Mouse (Mus musculus) CH12.LX (cell line): ENCODE measurements at regions not wholly inside any gene's neighbourhood (a gene's known extent, or its start where the extent isn't known, plus 50 kb on each side); places are given as distances from the start of the nearest gene placed in this dataset.

Source experiments
- DNase-seq: peaks from one replicate; pipeline ENCODE4 v3.0.0-alpha.2; 2013; ENCODE audit errors: extremely low read depth
- H3K27ac ChIP-seq: 2 replicates; pipeline ENCODE4 v1.5.1; 2012; ENCODE audit warnings: low read depth, mild to moderate bottlenecking, control low read depth, moderate library complexity; ENCODE audit not compliant: insufficient read depth
- H3K27me3 ChIP-seq: replicated peaks from 2 replicates; pipeline ENCODE3; 2012; ENCODE audit warnings: inconsistent platforms
- H3K36me3 ChIP-seq, 2 experiments: replicated peaks in 1 of 2; 2 replicates each; pipeline versions ENCODE3 to v1.6.1; 2012; ENCODE audit warnings: inconsistent platforms in 1 of 2, low read length in 1 of 2, mild to moderate bottlenecking in 1 of 2, mixed read lengths in 1 of 2, moderate library complexity in 1 of 2; ENCODE audit not compliant: control insufficient read depth in 1 of 2, insufficient read depth in 1 of 2
- H3K4me1 ChIP-seq, 2 experiments: 2 replicates each; pipeline ENCODE4 v1.6.1; 2012; ENCODE audit warnings: inconsistent platforms in 1 of 2, moderate library complexity in 1 of 2; ENCODE audit not compliant: insufficient read depth in 2 of 2, control insufficient read depth in 1 of 2
- H3K4me2 ChIP-seq: 2 replicates; pipeline ENCODE4 v1.6.1; 2012; ENCODE audit warnings: low read depth, mild to moderate bottlenecking, control low read depth; ENCODE audit not compliant: poor library complexity, insufficient read depth, severe bottlenecking
- H3K4me3 ChIP-seq, 3 experiments: fragments of 150-350 bp in 1 of 3; sonication (generic) in 1 of 3; replicated peaks in 1 of 3; 2 replicates each; pipeline versions ENCODE3 to v1.5.1; 2011 to 2012; ENCODE audit warnings: low read depth in 2 of 3, low read length in 2 of 3, mild to moderate bottlenecking in 2 of 3, moderate library complexity in 2 of 3, control low read depth in 1 of 3, improper control_type of control experiment in 1 of 3, inconsistent platforms in 1 of 3, mixed read lengths in 1 of 3; ENCODE audit not compliant: poor library complexity in 1 of 3
- H3K79me2 ChIP-seq: replicated peaks from 2 replicates; pipeline ENCODE4 v1.6.1; 2012; ENCODE audit warnings: mild to moderate bottlenecking, moderate library complexity; ENCODE audit not compliant: control insufficient read depth, poor library complexity, insufficient read depth, severe bottlenecking; ENCODE audit errors: extremely low read depth
- H3K9ac ChIP-seq: 2 replicates; pipeline ENCODE4 v1.6.1; 2012; ENCODE audit warnings: low read depth, mild to moderate bottlenecking, control low read depth, moderate library complexity; ENCODE audit not compliant: insufficient read depth
- H3K9me3 ChIP-seq: replicated peaks from 2 replicates; pipeline ENCODE3; 2012; ENCODE audit warnings: low read length, inconsistent platforms, mixed read lengths
- CHD1 ChIP-seq: IDR thresholded peaks from 2 replicates; pipeline ENCODE4 v1.6.1; 2012; ENCODE audit warnings: low read depth, low read length, improper control_type of control experiment, inconsistent platforms
- CHD2 ChIP-seq: IDR thresholded peaks from 2 replicates; pipeline ENCODE4 v1.6.1; 2011; ENCODE audit warnings: low read length, improper control_type of control experiment
- E2F4 ChIP-seq: IDR thresholded peaks from 2 replicates; pipeline ENCODE4 v1.6.1; 2011; ENCODE audit warnings: low read depth, low read length, improper control_type of control experiment; ENCODE audit not compliant: insufficient replicate concordance
- ELF1 ChIP-seq: IDR thresholded peaks from 2 replicates; pipeline ENCODE4 v1.6.1; 2014; ENCODE audit warnings: low read depth, mild to moderate bottlenecking, inconsistent platforms, low read length, improper control_type of control experiment
- ETS1 ChIP-seq: conservative IDR thresholded peaks from 2 replicates; pipeline ENCODE4 v1.6.1; 2012; ENCODE audit warnings: low read depth, mild to moderate bottlenecking, inconsistent platforms, low read length, improper control_type of control experiment, moderate library complexity
- HCFC1 ChIP-seq: IDR thresholded peaks from 2 replicates; pipeline ENCODE4 v1.6.1; 2012; ENCODE audit warnings: low read depth, mild to moderate bottlenecking, inconsistent platforms, low read length, improper control_type of control experiment
- IRF4 ChIP-seq: IDR thresholded peaks from 2 replicates; pipeline ENCODE4 v1.6.1; 2014; ENCODE audit warnings: low read depth, mild to moderate bottlenecking, inconsistent platforms, low read length, improper control_type of control experiment
- JUN ChIP-seq: IDR thresholded peaks from 2 replicates; pipeline ENCODE4 v1.6.1; 2011; ENCODE audit warnings: low read depth, mild to moderate bottlenecking, low read length, improper control_type of control experiment, moderate library complexity; ENCODE audit not compliant: insufficient read depth
- JUND ChIP-seq: conservative IDR thresholded peaks from 2 replicates; pipeline ENCODE4 v1.6.1; 2011; ENCODE audit warnings: low read depth, low read length, improper control_type of control experiment
- KAT2A ChIP-seq: IDR thresholded peaks from 2 replicates; pipeline ENCODE4 v1.6.1; 2012; ENCODE audit warnings: low read length, improper control_type of control experiment, inconsistent platforms; ENCODE audit not compliant: insufficient replicate concordance
- MAX ChIP-seq: IDR thresholded peaks from 2 replicates; pipeline ENCODE4 v1.6.1; 2011; ENCODE audit warnings: low read length, improper control_type of control experiment
- MAZ ChIP-seq: IDR thresholded peaks from 2 replicates; pipeline ENCODE4 v1.6.1; 2012; ENCODE audit warnings: low read depth, mild to moderate bottlenecking, inconsistent platforms, low read length, improper control_type of control experiment, moderate library complexity
- MEF2A ChIP-seq: IDR thresholded peaks from 2 replicates; pipeline ENCODE4 v1.6.1; 2014; ENCODE audit warnings: low read depth, mild to moderate bottlenecking, inconsistent platforms, low read length, improper control_type of control experiment, borderline replicate concordance
- MYC ChIP-seq: IDR thresholded peaks from 2 replicates; pipeline ENCODE4 v1.6.1; 2011; ENCODE audit warnings: low read depth, mild to moderate bottlenecking, improper control_type of control experiment, low read length
- PAX5 ChIP-seq: IDR thresholded peaks from 2 replicates; pipeline ENCODE4 v1.6.1; 2012; ENCODE audit warnings: low read length, inconsistent platforms, mixed read lengths
- RCOR1 ChIP-seq: conservative IDR thresholded peaks from 2 replicates; pipeline ENCODE4 v1.6.1; 2012; ENCODE audit warnings: low read depth, mild to moderate bottlenecking, inconsistent platforms, low read length, improper control_type of control experiment
- TBP ChIP-seq: conservative IDR thresholded peaks from 2 replicates; pipeline ENCODE4 v1.6.1; 2011; ENCODE audit warnings: low read depth, low read length, improper control_type of control experiment
- TCF12 ChIP-seq: IDR thresholded peaks from 2 replicates; pipeline ENCODE4 v1.6.1; 2014; ENCODE audit warnings: low read depth, mild to moderate bottlenecking, inconsistent platforms, low read length, improper control_type of control experiment
- UBTF ChIP-seq: IDR thresholded peaks from 2 replicates; pipeline ENCODE4 v1.6.1; 2012; ENCODE audit warnings: low read depth, mild to moderate bottlenecking, inconsistent platforms, low read length, improper control_type of control experiment, moderate library complexity
- ZC3H11A ChIP-seq: IDR thresholded peaks from 2 replicates; pipeline ENCODE4 v1.6.1; 2012; ENCODE audit warnings: low read depth, mild to moderate bottlenecking, inconsistent platforms, low read length, improper control_type of control experiment
- ZKSCAN1 ChIP-seq: IDR thresholded peaks from 2 replicates; pipeline ENCODE4 v1.6.1; 2012; ENCODE audit warnings: low read depth, inconsistent platforms, low read length, improper control_type of control experiment, borderline replicate concordance
- dilution Hi-C: fragments of 300-500 bp; cut with MboI; formaldehyde crosslinking; loops from 2 replicates; pipeline ENCODE4 v1.14.3; 2020; ENCODE audit warnings: low sequenced_read_pairs; ENCODE audit not compliant: extremely low pct_unique_long_range_greater_than_20kb, extremely low pct_ligation_motif_present
- in situ Hi-C: fragments of 300-500 bp; cut with MboI; formaldehyde crosslinking; loops from 3 replicates; pipeline ENCODE4 v1.14.3; 2019; ENCODE audit warnings: low sequenced_read_pairs, low pct_ligation_motif_present, low pct_unique_long_range_greater_than_20kb, mixed read lengths

GRCm38 (mm10) chr10:67713098-67713497 lies 164.3 kb upstream of the Ado start:
- no peaks in the 10 kb centered on the region for H3K36me3 ChIP-seq
- H3K79me2 ChIP-seq, result no peaks in the 10 kb centered on the region
- no peak overlapping the region for H3K27ac ChIP-seq
- H3K4me3 ChIP-seq, result no peak overlapping the region
- DNase-seq, result no peak
- in situ Hi-C loops (no loop called here), dilution Hi-C loops (no loop called here)
- TF ChIP-seq KAT2A (no peak), RCOR1 (no peak), ETS1 (no peak), CHD1 (no peak), MAX (no peak), ZC3H11A (no peak)
- H3K9me3 ChIP-seq, result peaks cover 7% of the 10 kb centered on the region
- H3K4me1 ChIP-seq, result peaks cover 0 to 2% of the 10 kb centered on the region in 2 experiments; a peak in 1 of 4 replicates
- H3K27me3 ChIP-seq, result no peaks in the 10 kb centered on the region
- H3K4me2 ChIP-seq, result no peak overlapping the region
- no peak overlapping the region for H3K9ac ChIP-seq

- dilution Hi-C loops, result no loop called here
- in situ Hi-C loops, result no loop called here
- Histone ChIP-seq H3K27ac (no peak overlapping the region), H3K27me3 (no peaks in the 10 kb centered on the region), H3K4me1 (peaks cover 0 to 2% of the 10 kb centered on the region in 2 experiments; a peak in 1 of 4 replicates), H3K4me2 (no peak overlapping the region), H3K36me3 (no peaks in the 10 kb centered on the region), H3K9ac (no peak overlapping the region), H3K4me3 (no peak overlapping the region), H3K79me2 (no peaks in the 10 kb centered on the region), H3K9me3 (peaks cover 7% of the 10 kb centered on the region)
- no peak for DNase-seq
- TF ChIP-seq ELF1 (no peak), RCOR1 (no peak), TBP (no peak), MYC (no peak), MEF2A (no peak), MAX (no peak), MAZ (no peak), CHD2 (no peak), ETS1 (no peak), TCF12 (no peak), ZC3H11A (no peak), JUN (no peak), ZKSCAN1 (no peak), JUND (no peak), HCFC1 (no peak), PAX5 (no peak), UBTF (no peak), E2F4 (no peak), IRF4 (no peak)
Observed at GRCm38 (mm10) chr10:67712665-67713064, 163.9 kb upstream of the Ado start.
